Mouse (Mus musculus) midbrain, postnatal 0 days (tissue): ENCODE data around the gene Ubb. TPM values are rescaled to one million over a fixed set of nuclear protein-coding genes. Genes with fewer than 3 reads are reported as not detected.

Experiments
- ATAC-seq: fragments of 200-750 bp; cut with Nextera tagmentation; 2 replicates; pipeline ENCODE4 v1.8.0; 2017; ENCODE audit warnings: moderate number of reproducible peaks, mild to moderate bottlenecking, moderate TSS enrichment, moderate library complexity; ENCODE audit not compliant: low FRiP score
- DNase-seq: peaks from one replicate; pipeline ENCODE4 v3.0.0-alpha.2; 2015; ENCODE audit warnings: low spot score
- H3K27ac ChIP-seq: fragments of 300-500 bp; sonication (generic); 2 replicates; pipeline ENCODE4 v1.5.1; 2014; ENCODE audit warnings: low read depth, mild to moderate bottlenecking, low read length, mixed read lengths
- H3K27me3 ChIP-seq: fragments of 300-500 bp; sonication (generic); 2 replicates; pipeline ENCODE4 v1.6.1; 2014; ENCODE audit warnings: low read length, control low read depth, mixed read lengths; ENCODE audit not compliant: insufficient read depth
- H3K36me3 ChIP-seq: fragments of 300-500 bp; sonication (generic); 2 replicates; pipeline ENCODE4 v1.6.1; 2014; ENCODE audit warnings: low read length, control low read depth, mixed read lengths; ENCODE audit not compliant: insufficient read depth
- H3K4me1 ChIP-seq: fragments of 300-500 bp; sonication (generic); 2 replicates; pipeline ENCODE4 v1.6.1; 2014; ENCODE audit warnings: mild to moderate bottlenecking, control low read depth, antibody characterized with exemption, low read length, mixed read lengths; ENCODE audit not compliant: insufficient read depth
- H3K4me2 ChIP-seq: fragments of 300-500 bp; sonication (generic); 2 replicates; pipeline ENCODE4 v1.6.1; 2014; ENCODE audit warnings: low read depth, mild to moderate bottlenecking, low read length, mixed read lengths; ENCODE audit not compliant: poor library complexity, severe bottlenecking
- H3K4me3 ChIP-seq: fragments of 300-500 bp; sonication (generic); 2 replicates; pipeline ENCODE4 v1.5.1; 2014; ENCODE audit warnings: low read depth, mild to moderate bottlenecking, low read length, moderate library complexity
- H3K9ac ChIP-seq: fragments of 300-500 bp; sonication (generic); replicated peaks from 2 replicates; pipeline ENCODE4 v1.6.1; 2014; ENCODE audit warnings: mild to moderate bottlenecking, low read length, moderate library complexity, mixed read lengths; ENCODE audit not compliant: poor library complexity, severe bottlenecking
- H3K9me3 ChIP-seq: fragments of 300-500 bp; sonication (generic); 2 replicates; pipeline ENCODE4 v1.6.1; 2016; ENCODE audit warnings: low read length, control low read depth
- CTCF ChIP-seq: IDR thresholded peaks from 2 replicates; pipeline ENCODE4 v1.5.1; 2016; ENCODE audit warnings: antibody characterized with exemption, mild to moderate bottlenecking
- WGBS: fragments of 180-500 bp; shearing (Covaris S2); extraction: QIAGEN DNeasy Blood & Tissue Kit; methylation state at CpG from one replicate; pipeline ENCODE4 v1.1.7; 2014; 5-methylcytosine and 5-hydroxymethylcytosine counted together
- polyA plus RNA-seq: library from polyadenylated mRNA; unstranded; fragments of >200 nt; fragmentation: Nextera tagmentation; extraction: Ambion mirVana; gene quantifications from 2 replicates; pipeline ENCODE4 v1.2.1, GENCODE M21; 2015
- total RNA-seq: library from RNA; depleted of rRNA; stranded (reverse); fragments of >200 nt; gene quantifications from 2 replicates; pipeline ENCODE4 v1.2.3, GENCODE M21; 2014

The Ubb gene
- total and polyA plus RNA-seq, 2 experiments from 2014 or later, result 2,095 to 4,479 TPM

GRCm38 (mm10) chr11:62558961-62559646, 8.1 kb downstream of the Ubb start:
- no peak for ATAC-seq
- peaks cover 10% of the 10 kb centered on the region for H3K4me1 ChIP-seq

GRCm38 (mm10) chr11:62560463-62561016, 9.6 kb downstream of the Ubb start:
- Histone ChIP-seq H3K4me1 (no peaks in the 10 kb centered on the region), H3K36me3 (no peaks in the 10 kb centered on the region), H3K9me3 (no peaks in the 10 kb centered on the region), H3K9ac (no peak overlapping the region), H3K27ac (no peak overlapping the region), H3K4me3 (peak overlapping the region; percentile 28; the same call in 1 of the 2 replicates), H3K4me2 (peak overlapping the region; percentile 50), H3K27me3 (no peaks in the 10 kb centered on the region)
- DNase-seq (no peak), ATAC-seq (no peak)
- TF ChIP-seq CTCF, result no peak
- 36% methylated on average over 43 of the region's 43 CpGs for WGBS

More at GRCm38 (mm10) chr11:62558961-62559646, 8.1 kb downstream of the Ubb start:
- H3K27me3 ChIP-seq, result no peaks in the 10 kb centered on the region
- H3K9me3 ChIP-seq, result no peaks in the 10 kb centered on the region
- H3K27ac ChIP-seq, result no peak overlapping the region
- no peak overlapping the region for H3K4me2 ChIP-seq
- H3K36me3 ChIP-seq, result peaks cover 2% of the 10 kb centered on the region; the same call in 1 of the 2 replicates
- no peak overlapping the region for H3K4me3 ChIP-seq
- no peak for DNase-seq
- H3K9ac ChIP-seq, result no peak overlapping the region
- no peak for TF ChIP-seq CTCF
- 66% methylated on average over 6 of the region's 6 CpGs for WGBS

- DNase-seq, result no peak
- ATAC-seq, result no peak
- 88% methylated on average over 2 of the region's 2 CpGs for WGBS
- H3K27me3 ChIP-seq, result no peaks in the 10 kb centered on the region
- no peaks in the 10 kb centered on the region for H3K4me1 ChIP-seq
- H3K9ac ChIP-seq, result no peak overlapping the region
- H3K4me2 ChIP-seq, result no peak overlapping the region
- no peaks in the 10 kb centered on the region for H3K9me3 ChIP-seq
- H3K36me3 ChIP-seq, result no peaks in the 10 kb centered on the region
- H3K27ac ChIP-seq, result no peak overlapping the region
- no peak for TF ChIP-seq CTCF
- H3K4me3 ChIP-seq, result no peak overlapping the region
Measured at GRCm38 (mm10) chr11:62563590-62563989, 12.6 kb downstream of the Ubb start.

DNA sequence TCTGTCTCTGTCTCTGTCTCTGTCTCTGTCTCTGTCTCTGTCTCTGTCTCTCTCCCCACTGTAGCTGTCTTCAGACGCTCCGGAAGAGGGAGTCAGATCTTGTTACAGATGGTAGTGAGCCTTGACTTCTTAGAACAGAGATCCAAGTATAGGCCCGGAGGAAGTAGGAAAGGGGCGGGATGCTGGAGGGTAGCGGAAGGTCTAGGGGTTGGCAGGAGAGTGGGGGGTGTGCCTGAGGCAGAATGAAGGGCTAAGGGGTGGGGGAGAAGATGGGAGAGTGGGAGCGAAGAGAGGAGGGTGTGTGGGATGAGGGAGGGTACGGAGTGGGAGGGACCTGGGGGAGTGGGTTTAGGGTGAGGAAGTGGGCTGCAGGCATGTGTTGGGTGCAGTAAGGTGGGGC, 14.8 kb downstream of the Ubb start:
- TF ChIP-seq CTCF, result no peak
- DNase-seq (no peak), ATAC-seq (no peak)
- no peaks in the 10 kb centered on the region for H3K4me1 ChIP-seq
- no peak overlapping the region for H3K4me2 ChIP-seq
- H3K9me3 ChIP-seq, result no peaks in the 10 kb centered on the region
- WGBS, result 80% methylated on average over 7 of the region's 7 CpGs
- no peaks in the 10 kb centered on the region for H3K36me3 ChIP-seq
- H3K27me3 ChIP-seq, result no peaks in the 10 kb centered on the region
- H3K4me3 ChIP-seq, result no peak overlapping the region
- H3K27ac ChIP-seq, result no peak overlapping the region
- no peak overlapping the region for H3K9ac ChIP-seq

GRCm38 (mm10) chr11:62566211-62566610, 15.2 kb downstream of the Ubb start:
- Histone ChIP-seq H3K9ac (no peak overlapping the region), H3K9me3 (no peaks in the 10 kb centered on the region), H3K27ac (no peak overlapping the region), H3K36me3 (no peaks in the 10 kb centered on the region), H3K4me1 (no peaks in the 10 kb centered on the region), H3K4me2 (no peak overlapping the region), H3K4me3 (no peak overlapping the region), H3K27me3 (no peaks in the 10 kb centered on the region)
- no peak for DNase-seq
- no peak for ATAC-seq
- WGBS, result 67% methylated on average over 1 of the region's 1 CpGs
- no peak for TF ChIP-seq CTCF

- H3K36me3 ChIP-seq, result no peaks in the 10 kb centered on the region
- 67% methylated on average over 3 of the region's 3 CpGs for WGBS
- H3K4me3 ChIP-seq, result no peak overlapping the region
- no peaks in the 10 kb centered on the region for H3K9me3 ChIP-seq
- H3K27ac ChIP-seq, result no peak overlapping the region
- no peak for DNase-seq
- no peak overlapping the region for H3K4me2 ChIP-seq
- no peaks in the 10 kb centered on the region for H3K27me3 ChIP-seq
- ATAC-seq, result no peak
- no peak overlapping the region for H3K9ac ChIP-seq
- TF ChIP-seq CTCF, result no peak
- no peaks in the 10 kb centered on the region for H3K4me1 ChIP-seq
Measured at GRCm38 (mm10) chr11:62568300-62568699, 17.3 kb downstream of the Ubb start.
